Mouse (Mus musculus) ES-E14 (cell line): ENCODE data around the gene Pgap3.

Source experiments
- MAFK ChIP-seq: IDR thresholded peaks from 2 replicates; pipeline ENCODE4 v1.6.1; 2014; ENCODE audit warnings: mild to moderate bottlenecking, low read depth, low read length, inconsistent platforms; ENCODE audit not compliant: insufficient read depth
- ZNF384 ChIP-seq: IDR thresholded peaks from 2 replicates; pipeline ENCODE4 v1.6.1; 2012; ENCODE audit warnings: low read depth, low read length, inconsistent platforms

GRCm38 (mm10) chr11:98413731-98414130, 13.4 kb upstream of the Pgap3 start:
- no peak for TF ChIP-seq ZNF384
- no peak for TF ChIP-seq MAFK
